Mouse (Mus musculus) liver, embryonic 15.5 days (tissue): Measurements from ENCODE around the gene Ssu2. TPM values are rescaled to one million over a fixed set of nuclear protein-coding genes. Genes with fewer than 3 reads are reported as not detected.

ENCODE experiments used
- polyA plus RNA-seq: library from polyadenylated mRNA; unstranded; fragments of >200 nt; fragmentation: Nextera tagmentation; extraction: Ambion mirVana; gene quantifications from 2 replicates; pipeline ENCODE4 v1.2.1, GENCODE M21; 2015

Gene Ssu2
- polyA plus RNA-seq, 1 experiment from 2014 or later: 0.06 TPM

Other genes with a start within 250 kb of the Ssu2 start
- 2.4 and 3.2 TPM in 2 replicates for gene Lmcd1, start 114.3 kb downstream of the Ssu2 start, polyA plus RNA-seq
- 1.6 and 2.1 TPM in 2 replicates for gene Cav3, start 71.5 kb upstream of the Ssu2 start, polyA plus RNA-seq
- gene Oxtr, start 101.9 kb upstream of the Ssu2 start, polyA plus RNA-seq: not detected in 2 replicates